Mouse (Mus musculus) hindlimb bud, embryonic 11.5 days (tissue): ENCODE measurements at regions not wholly inside any gene's neighbourhood (a gene's known extent, or its start where the extent isn't known, plus 50 kb on each side); places are given as distances from the start of the nearest gene placed in this dataset.
"Not testable (repeated sequence)": the region's sequence is repeated elsewhere in the genome, so short reads cannot be mapped to it uniquely, and the experiment has no call there.

Source experiments
- DNase-seq: peaks from one replicate; pipeline ENCODE4 v3.0.0-alpha.2; 2012; ENCODE audit warnings: low read depth, low spot score; ENCODE audit errors: extremely low spot score

- DNase-seq, result no peak
Observed at GRCm38 (mm10) chr4:10311886-10312285, 562.4 kb upstream of the 2610301B20Rik start.

GRCm38 (mm10) chr4:10315144-10315543 lies 559.2 kb upstream of the 2610301B20Rik start:
- no peak for DNase-seq

GRCm38 (mm10) chr4:10315875-10316274 lies 558.4 kb upstream of the 2610301B20Rik start:
- DNase-seq, result no peak

GRCm38 (mm10) chr4:10344147-10344546 lies 530.2 kb upstream of the 2610301B20Rik start:
- no peak for DNase-seq

GRCm38 (mm10) chr4:10351876-10352627 lies 522.2 kb upstream of the 2610301B20Rik start:
- DNase-seq, result no peak

- no peak for DNase-seq
Observed at GRCm38 (mm10) chr4:10357572-10357971, 516.7 kb upstream of the 2610301B20Rik start.

GRCm38 (mm10) chr4:10389790-10390189 lies 484.5 kb upstream of the 2610301B20Rik start:
- DNase-seq, result no peak

GRCm38 (mm10) chr4:10397249-10397648 lies 477.0 kb upstream of the 2610301B20Rik start:
- DNase-seq, result no peak

- no peak for DNase-seq
Observed at GRCm38 (mm10) chr4:10398075-10398474, 476.2 kb upstream of the 2610301B20Rik start.

GRCm38 (mm10) chr4:10399649-10400048 lies 474.6 kb upstream of the 2610301B20Rik start:
- DNase-seq, result no peak

GRCm38 (mm10) chr4:10402928-10403327 lies 471.4 kb upstream of the 2610301B20Rik start:
- no peak for DNase-seq

- DNase-seq, result no peak
Observed at GRCm38 (mm10) chr4:10404438-10404837, 469.9 kb upstream of the 2610301B20Rik start.

- no peak for DNase-seq
Observed at GRCm38 (mm10) chr4:10405102-10405501, 469.2 kb upstream of the 2610301B20Rik start.

GRCm38 (mm10) chr4:10414274-10414673 lies 460.0 kb upstream of the 2610301B20Rik start:
- DNase-seq, result no peak

GRCm38 (mm10) chr4:10421354-10421753 lies 452.9 kb upstream of the 2610301B20Rik start:
- DNase-seq, result no peak

GRCm38 (mm10) chr4:10434438-10434837 lies 439.9 kb upstream of the 2610301B20Rik start:
- no peak for DNase-seq

GRCm38 (mm10) chr4:10439921-10440320 lies 434.4 kb upstream of the 2610301B20Rik start:
- DNase-seq, result not testable (repeated sequence)

GRCm38 (mm10) chr4:10459603-10460002 lies 414.7 kb upstream of the 2610301B20Rik start:
- no peak for DNase-seq

- no peak for DNase-seq
Observed at GRCm38 (mm10) chr4:10480936-10481335, 393.4 kb upstream of the 2610301B20Rik start.

- DNase-seq, result no peak
Observed at GRCm38 (mm10) chr4:10508163-10508821, 366.0 kb upstream of the 2610301B20Rik start.

GRCm38 (mm10) chr4:10510013-10510412 lies 364.3 kb upstream of the 2610301B20Rik start:
- DNase-seq, result no peak

- DNase-seq, result no peak
Observed at GRCm38 (mm10) chr4:10550711-10551305, 323.5 kb upstream of the 2610301B20Rik start.
